Mouse (Mus musculus) bone marrow, adult 2 months (tissue): ENCODE results near the gene Olfr1424.

Experiments
- CTCF ChIP-seq: fragments of 200-500 bp; IDR thresholded peaks from 2 replicates; pipeline ENCODE4 v1.5.1; 2011; ENCODE audit warnings: low read length, control low read depth; ENCODE audit not compliant: control insufficient read depth, insufficient read depth
- POLR2A ChIP-seq: fragments of 200-500 bp; IDR thresholded peaks from 2 replicates; pipeline ENCODE4 v1.6.1; 2011; ENCODE audit warnings: low read depth, mild to moderate bottlenecking, control low read depth, low read length, borderline replicate concordance; ENCODE audit not compliant: control insufficient read depth

DNA sequence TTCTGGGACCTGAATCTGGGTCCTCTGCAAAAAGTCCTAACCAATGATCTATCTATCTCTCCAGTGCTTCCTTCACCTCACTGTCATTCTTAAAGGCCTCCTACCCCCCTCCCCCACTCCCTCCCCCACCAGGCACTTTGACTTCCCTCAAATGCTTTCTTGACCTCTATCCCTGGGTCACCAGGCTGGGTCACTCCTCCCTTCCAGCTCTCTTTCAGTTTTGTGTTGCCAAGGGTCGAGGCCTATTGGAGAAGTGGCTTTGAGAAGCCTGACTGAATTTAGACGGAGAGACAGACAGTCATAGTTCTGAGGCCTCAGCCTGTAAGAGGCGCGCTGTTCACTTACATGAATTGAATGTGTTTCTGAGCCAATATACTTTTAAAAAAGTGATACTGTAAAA is 46.3 kb downstream of the Olfr1424 start:
- TF ChIP-seq CTCF, result no peak
- no peak for TF ChIP-seq POLR2A
